Mouse (Mus musculus): Measurements from ENCODE around the gene Fmod.

Gene Fmod

GRCm38 (mm10) chr1:134037172-134037571 lies at the start of gene Fmod:
Fmod (plus strand) TSS chr1:134037254.
- DNase-seq: no peak

DNA sequence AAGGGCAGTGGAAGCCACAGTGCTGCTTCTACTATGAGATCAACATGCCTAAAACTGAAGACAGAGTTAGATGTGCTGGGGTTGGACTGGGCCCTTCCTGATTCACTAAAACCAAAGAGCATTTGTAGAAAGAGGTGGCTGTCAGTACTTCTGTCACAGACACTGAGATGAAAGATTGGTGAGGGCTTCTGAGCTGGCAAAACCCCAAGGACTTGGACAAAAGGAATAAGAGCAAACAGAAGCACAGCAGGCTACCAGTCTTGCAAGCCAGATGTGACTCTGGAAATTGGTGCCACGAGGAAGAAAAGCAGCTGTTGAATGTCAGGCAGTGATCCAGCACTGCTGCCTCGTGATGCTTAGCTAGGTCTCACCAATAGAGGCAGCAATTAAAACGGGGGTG lies 48.2 kb upstream of the Fmod start:
- no peak for DNase-seq

GRCm38 (mm10) chr1:133991277-133991676 lies 45.8 kb upstream of the Fmod start:
- no peak for DNase-seq

GRCm38 (mm10) chr1:134005490-134005889 lies 31.6 kb upstream of the Fmod start:
- no peak for DNase-seq

GRCm38 (mm10) chr1:134006105-134006764 lies 30.8 kb upstream of the Fmod start:
- no peak for DNase-seq

DNA sequence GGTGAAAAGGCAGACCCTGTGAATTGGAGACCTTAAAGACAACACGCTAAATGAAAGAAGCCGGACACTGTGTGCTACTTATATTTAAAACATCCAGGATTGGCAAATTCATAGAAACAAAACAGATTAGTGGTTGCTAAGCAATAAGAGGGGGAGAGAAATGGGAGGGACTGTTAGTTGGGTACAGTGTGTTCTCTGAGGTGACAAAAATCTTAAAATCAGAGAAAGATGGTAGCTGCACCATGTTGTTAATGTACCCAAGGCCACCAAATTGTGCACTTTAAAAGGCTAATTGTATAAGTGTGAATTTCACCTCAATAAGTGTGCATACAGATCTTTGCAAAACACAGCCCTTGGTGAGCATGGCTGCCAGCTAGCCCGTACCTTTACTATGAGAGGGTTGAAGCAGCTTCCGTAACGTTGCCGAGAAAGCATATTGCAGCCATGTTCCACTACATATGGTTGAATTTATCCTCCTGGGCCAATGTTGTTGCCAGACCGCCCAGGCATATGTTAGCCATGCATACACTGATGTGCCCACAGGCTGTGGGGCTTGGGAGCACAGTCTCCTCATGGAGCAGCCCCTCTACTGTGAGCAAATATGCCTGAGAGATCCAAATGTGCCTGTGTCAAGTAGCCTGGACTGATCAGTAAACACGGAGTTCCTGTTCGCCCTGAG lies 12.6 kb upstream of the Fmod start:
- DNase-seq: no peak

DNA sequence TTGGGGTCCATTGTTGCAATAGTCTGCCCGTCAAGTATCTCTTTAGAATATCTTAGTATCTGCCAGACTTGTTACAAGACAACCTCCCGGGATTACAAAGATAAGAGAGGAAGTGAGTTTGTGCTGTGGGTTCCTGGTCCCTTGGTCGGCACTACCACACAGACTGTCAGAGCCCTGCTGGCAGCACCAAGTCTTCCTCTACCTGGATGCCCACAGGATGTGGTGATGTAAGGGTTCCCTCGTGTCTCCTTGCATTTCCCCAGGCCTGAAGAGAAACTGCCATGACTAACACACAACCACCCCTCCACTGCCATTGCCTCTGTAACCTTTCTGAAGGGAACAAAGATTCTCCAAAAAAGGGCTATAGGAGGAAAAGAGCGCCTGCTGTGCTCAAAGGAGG lies 11.1 kb upstream of the Fmod start:
- DNase-seq: no peak

GRCm38 (mm10) chr1:134026741-134027140 lies 10.3 kb upstream of the Fmod start:
- DNase-seq: no peak

- DNase-seq: no peak
These were observed 8.8 kb upstream of the Fmod start for GRCm38 (mm10) chr1:134028161-134028846.

- no peak for DNase-seq
These were observed 562 bp upstream of the Fmod start for GRCm38 (mm10) chr1:134036492-134036891.

GRCm38 (mm10) chr1:134038336-134038735 lies 1.3 kb downstream of the Fmod start:
- DNase-seq: no peak

- DNase-seq: no peak
These were observed 2.3 kb downstream of the Fmod start for GRCm38 (mm10) chr1:134039361-134039760.

GRCm38 (mm10) chr1:134041900-134042299 lies 4.8 kb downstream of the Fmod start:
- DNase-seq: no peak

GRCm38 (mm10) chr1:134042341-134042740 lies 5.3 kb downstream of the Fmod start:
- no peak for DNase-seq

DNA sequence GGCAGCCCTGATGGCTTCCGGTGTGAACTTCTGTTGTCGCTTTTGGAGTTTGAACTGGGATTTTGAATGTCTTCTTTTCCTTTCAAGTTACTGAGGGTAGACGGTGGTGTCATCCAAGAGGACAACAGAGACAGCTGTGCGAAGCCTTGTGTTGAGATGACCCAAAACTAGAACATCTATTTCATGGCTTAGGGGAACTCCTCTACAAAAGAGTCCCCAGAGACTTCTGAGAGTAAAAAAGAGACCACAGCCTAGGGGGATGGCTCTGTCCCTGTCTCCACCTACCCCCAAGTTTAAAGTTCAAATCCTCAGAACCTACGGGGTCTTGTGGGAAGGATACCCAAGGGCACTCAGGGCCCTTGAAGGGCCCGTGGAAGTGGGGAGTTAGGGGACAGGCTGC lies 7.8 kb downstream of the Fmod start:
- DNase-seq: no peak

- DNase-seq: peak; percentile 83
These were observed 8.9 kb downstream of the Fmod start for GRCm38 (mm10) chr1:134045971-134046370.

DNA sequence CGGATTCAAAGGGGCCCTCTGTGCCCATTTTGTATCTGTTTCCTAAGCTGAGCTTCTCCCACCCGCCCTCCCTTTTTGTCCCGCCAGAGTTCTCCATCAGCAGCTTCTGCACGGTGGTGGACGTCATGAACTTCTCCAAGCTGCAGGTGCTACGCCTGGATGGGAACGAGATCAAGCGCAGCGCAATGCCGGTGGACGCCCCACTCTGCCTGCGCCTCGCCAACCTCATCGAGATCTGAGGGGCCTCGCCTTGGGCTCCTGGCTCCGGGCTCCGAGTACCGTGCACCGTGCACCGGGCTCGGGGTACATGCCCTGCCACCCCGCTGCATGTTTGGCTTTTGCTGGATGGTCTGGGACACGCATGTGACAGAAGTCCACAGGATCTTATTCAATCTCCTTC lies 9.3 kb downstream of the Fmod start:
- no peak for DNase-seq

DNA sequence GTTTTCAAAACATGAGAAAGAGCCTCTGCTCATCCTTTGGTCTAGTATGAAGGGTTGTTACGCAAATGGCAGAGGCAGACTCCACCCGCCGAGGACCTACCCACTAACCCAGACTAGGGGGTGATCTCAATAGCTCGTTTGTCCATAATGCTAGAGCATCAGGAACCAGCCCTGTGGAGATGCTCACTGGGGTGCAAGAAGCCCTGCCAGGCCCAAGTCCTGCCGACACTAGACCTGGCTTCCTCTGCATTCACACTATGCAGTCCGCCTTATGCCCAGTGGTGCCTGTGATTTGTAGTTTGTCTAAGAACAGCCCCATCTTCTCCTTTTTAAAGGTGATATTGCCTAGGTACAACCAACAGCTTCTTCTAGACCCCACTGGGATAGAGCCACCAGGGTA lies 10.4 kb downstream of the Fmod start:
- DNase-seq: no peak

DNA sequence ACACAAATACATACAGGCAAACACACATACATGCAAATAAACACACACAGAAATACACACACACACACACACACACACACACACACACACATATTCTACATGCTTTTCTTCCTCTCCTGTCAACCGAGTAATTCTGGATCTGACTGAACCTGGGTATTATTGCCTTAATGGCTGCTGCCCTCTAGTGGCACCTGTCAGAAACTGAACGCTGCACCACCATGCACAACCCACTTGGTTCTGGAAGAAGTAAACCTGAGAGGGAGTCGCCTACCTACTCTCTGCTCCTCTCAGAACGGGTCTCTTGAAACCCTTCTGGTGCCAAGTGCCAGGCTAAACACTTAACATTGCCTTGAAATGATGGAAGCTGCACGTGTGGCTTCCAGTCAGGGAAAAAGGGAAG lies 11.7 kb downstream of the Fmod start:
- peak; percentile 76 for DNase-seq

GRCm38 (mm10) chr1:134049542-134049941 lies 12.5 kb downstream of the Fmod start:
- DNase-seq: no peak

GRCm38 (mm10) chr1:134053207-134053606 lies 16.2 kb downstream of the Fmod start:
- peak; percentile 83 for DNase-seq

GRCm38 (mm10) chr1:134055058-134055457 lies 18.0 kb downstream of the Fmod start:
- DNase-seq: no peak

- DNase-seq: no peak
These were observed 18.7 kb downstream of the Fmod start for GRCm38 (mm10) chr1:134055666-134056245.

DNA sequence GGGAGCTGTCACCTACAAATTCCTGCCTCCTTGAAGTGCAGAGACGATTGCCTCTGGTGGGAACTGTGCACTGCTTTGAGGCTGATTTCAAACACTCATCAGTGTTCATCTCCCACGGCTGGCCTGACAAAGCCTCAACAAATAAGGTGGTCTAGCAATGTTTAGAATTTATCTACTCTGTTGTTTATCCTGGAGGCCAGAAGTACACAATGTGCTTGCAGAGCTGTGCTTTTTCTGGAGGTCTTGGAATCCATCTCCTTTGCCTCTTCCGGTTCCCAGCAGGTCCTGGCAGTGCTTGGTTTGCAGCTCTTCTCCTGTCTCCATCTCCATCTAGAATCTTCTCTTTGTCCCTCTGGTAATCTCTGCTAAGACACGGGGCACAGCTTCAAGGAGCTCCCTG lies 19.2 kb downstream of the Fmod start:
- no peak for DNase-seq

Measured in cerebellum, adult 8-10 months (tissue).